Mouse (Mus musculus) neural tube, embryonic 13.5 days (tissue): ENCODE data around the gene St6galnac5. TPM values are rescaled to one million over a fixed set of nuclear protein-coding genes. Genes with fewer than 3 reads are reported as not detected.
A peak's percentile ranks its signal among the peaks of the same experiment; 100 is the strongest.

Experiments used
- ATAC-seq: fragments of 200-750 bp; cut with Nextera tagmentation; 2 replicates; pipeline ENCODE4 v1.8.0; 2017; ENCODE audit warnings: low read depth, mild to moderate bottlenecking, moderate TSS enrichment, moderate library complexity
- H3K27ac ChIP-seq: fragments of 300-500 bp; sonication (generic); replicated peaks from 2 replicates; pipeline ENCODE4 v1.5.1; 2015; ENCODE audit warnings: moderate library complexity, mild to moderate bottlenecking, inconsistent platforms
- H3K27me3 ChIP-seq: fragments of 300-500 bp; sonication (generic); 2 replicates; pipeline ENCODE4 v1.6.1; 2015; ENCODE audit warnings: mild to moderate bottlenecking, inconsistent platforms
- H3K36me3 ChIP-seq: fragments of 300-500 bp; sonication (generic); 2 replicates; pipeline ENCODE4 v1.6.1; 2015; ENCODE audit warnings: mild to moderate bottlenecking, inconsistent platforms
- H3K4me1 ChIP-seq: fragments of 300-500 bp; sonication (generic); replicated peaks from 2 replicates; pipeline ENCODE4 v1.6.1; 2015; ENCODE audit warnings: inconsistent platforms
- H3K4me2 ChIP-seq: fragments of 300-500 bp; sonication (generic); 2 replicates; pipeline ENCODE4 v1.6.1; 2015; ENCODE audit warnings: inconsistent platforms, mild to moderate bottlenecking, moderate library complexity
- H3K4me3 ChIP-seq: fragments of 300-500 bp; sonication (generic); 2 replicates; pipeline ENCODE4 v1.5.1; 2015; ENCODE audit warnings: mild to moderate bottlenecking, inconsistent platforms
- H3K9ac ChIP-seq: fragments of 300-500 bp; sonication (generic); 2 replicates; pipeline ENCODE4 v1.6.1; 2015; ENCODE audit warnings: moderate library complexity, mild to moderate bottlenecking, inconsistent platforms
- H3K9me3 ChIP-seq: fragments of 300-500 bp; sonication (generic); 2 replicates; pipeline ENCODE4 v1.6.1; 2016; ENCODE audit warnings: inconsistent platforms
- WGBS: fragments of 180-500 bp; shearing (Covaris S2); methylation state at CpG from one replicate; pipeline ENCODE4 v1.1.7; 2015; 5-methylcytosine and 5-hydroxymethylcytosine counted together
- polyA plus RNA-seq: library from polyadenylated mRNA; unstranded; fragments of >200 nt; fragmentation: Nextera tagmentation; extraction: Ambion mirVana; gene quantifications from 2 replicates; pipeline ENCODE4 v1.2.1, GENCODE M21; 2015

St6galnac5 gene
- polyA plus RNA-seq, 1 experiment from 2014 or later: 11.0 TPM

DNA sequence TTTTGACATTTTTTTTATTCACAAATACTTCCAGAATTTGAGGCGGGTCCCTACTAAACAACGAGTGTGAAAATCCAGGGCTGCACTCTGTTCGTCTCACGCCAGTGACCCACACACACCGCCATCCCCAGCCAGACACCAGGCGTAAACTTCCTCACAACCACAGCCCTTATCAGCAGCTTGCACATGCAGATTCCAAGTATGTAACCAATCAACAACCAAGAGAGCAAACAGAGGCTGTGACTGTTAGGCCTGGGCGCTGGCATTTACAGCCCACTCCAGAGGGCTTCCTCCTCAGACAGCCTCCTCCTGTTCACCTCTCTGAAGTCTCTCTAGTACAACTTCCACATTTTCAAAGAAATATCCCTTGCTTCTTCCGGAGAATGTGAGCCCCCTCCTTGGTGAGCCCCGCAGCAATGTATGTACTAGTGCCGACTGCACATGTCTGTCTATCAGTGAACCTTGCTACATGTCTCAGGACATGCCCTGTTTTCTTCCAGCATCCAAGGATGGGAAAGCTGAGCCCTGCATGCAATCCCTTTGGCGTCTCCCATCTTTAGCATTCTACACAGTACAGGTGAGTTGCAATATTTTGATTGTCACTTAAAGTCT, 2.5 kb downstream of the St6galnac5 start:
- Histone ChIP-seq H3K4me2 (peak overlapping the region; percentile 74), H3K27me3 (peaks cover 32% of the 10 kb centered on the region), H3K4me3 (peak overlapping the region; percentile 54), H3K9ac (peak overlapping the region; percentile 76), H3K9me3 (no peaks in the 10 kb centered on the region), H3K4me1 (peaks cover 43% of the 10 kb centered on the region), H3K27ac (no peak overlapping the region), H3K36me3 (no peaks in the 10 kb centered on the region)
- 76% methylated on average over 11 of the region's 11 CpGs for WGBS
- no peak for ATAC-seq

DNA sequence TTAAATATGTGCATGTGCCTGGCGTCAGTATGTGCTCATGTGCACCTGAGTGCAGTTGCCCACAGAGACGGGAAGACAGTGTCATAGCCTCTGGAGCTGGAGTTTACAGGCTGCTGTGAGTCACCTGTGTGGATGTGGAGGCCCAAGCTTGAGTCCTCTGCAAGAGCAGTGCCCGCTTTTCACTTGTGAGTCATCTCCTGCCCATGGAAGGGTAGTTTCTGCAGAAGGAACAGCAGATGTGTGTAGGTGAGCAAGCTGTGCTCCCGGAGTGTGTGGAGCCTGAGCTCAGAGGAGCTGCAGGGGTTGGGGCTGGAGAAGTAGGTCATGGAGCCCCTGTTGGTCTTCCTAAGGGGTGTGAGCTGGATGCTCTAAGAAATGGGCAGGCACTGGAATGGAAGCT, 10.7 kb downstream of the St6galnac5 start:
- Histone ChIP-seq H3K27me3 (no peaks in the 10 kb centered on the region), H3K4me1 (peaks cover 8% of the 10 kb centered on the region), H3K9ac (no peak overlapping the region), H3K4me2 (no peak overlapping the region), H3K36me3 (no peaks in the 10 kb centered on the region), H3K4me3 (no peak overlapping the region), H3K27ac (no peak overlapping the region), H3K9me3 (no peaks in the 10 kb centered on the region)
- no peak for ATAC-seq
- 87% methylated on average over 4 of the region's 4 CpGs for WGBS

GRCm38 (mm10) chr3:152969774-152970347, 12.2 kb downstream of the St6galnac5 start:
- no peak overlapping the region for H3K4me3 ChIP-seq
- peaks cover 3% of the 10 kb centered on the region; the same call in 1 of the 2 replicates for H3K36me3 ChIP-seq
- no peak overlapping the region for H3K27ac ChIP-seq
- no peak overlapping the region for H3K4me2 ChIP-seq
- no peaks in the 10 kb centered on the region for H3K9me3 ChIP-seq
- no peak overlapping the region for H3K9ac ChIP-seq
- H3K4me1 ChIP-seq: peaks cover 8% of the 10 kb centered on the region
- no peaks in the 10 kb centered on the region for H3K27me3 ChIP-seq
- WGBS: 63% methylated on average over 16 of the region's 16 CpGs
- ATAC-seq: no peak

GRCm38 (mm10) chr3:152961855-152962376, 20.1 kb downstream of the St6galnac5 start:
- Histone ChIP-seq H3K36me3 (peaks cover 3% of the 10 kb centered on the region; the same call in 1 of the 2 replicates), H3K9ac (no peak overlapping the region), H3K4me1 (peaks cover 15% of the 10 kb centered on the region), H3K4me3 (no peak overlapping the region), H3K27ac (no peak overlapping the region), H3K9me3 (no peaks in the 10 kb centered on the region), H3K27me3 (no peaks in the 10 kb centered on the region), H3K4me2 (no peak overlapping the region)
- ATAC-seq: no peak
- 76% methylated on average over 10 of the region's 10 CpGs for WGBS

- H3K9ac ChIP-seq: no peak overlapping the region
- WGBS: 65% methylated on average over 11 of the region's 11 CpGs
- ATAC-seq: no peak
- H3K4me1 ChIP-seq: peaks cover 15% of the 10 kb centered on the region
- H3K9me3 ChIP-seq: no peaks in the 10 kb centered on the region
- no peak overlapping the region for H3K27ac ChIP-seq
- H3K4me3 ChIP-seq: no peak overlapping the region
- H3K27me3 ChIP-seq: no peaks in the 10 kb centered on the region
- no peak overlapping the region for H3K4me2 ChIP-seq
- H3K36me3 ChIP-seq: no peaks in the 10 kb centered on the region
These were observed 23.5 kb downstream of the St6galnac5 start for GRCm38 (mm10) chr3:152958358-152959150.

- Histone ChIP-seq H3K27me3 (no peaks in the 10 kb centered on the region), H3K4me2 (no peak overlapping the region), H3K4me3 (no peak overlapping the region), H3K9me3 (no peaks in the 10 kb centered on the region), H3K36me3 (no peaks in the 10 kb centered on the region), H3K27ac (no peak overlapping the region), H3K9ac (no peak overlapping the region), H3K4me1 (peaks cover 15% of the 10 kb centered on the region)
- WGBS: 89% methylated on average over 4 of the region's 4 CpGs
- ATAC-seq: no peak
These were observed 25.3 kb downstream of the St6galnac5 start for GRCm38 (mm10) chr3:152956771-152957170.

DNA sequence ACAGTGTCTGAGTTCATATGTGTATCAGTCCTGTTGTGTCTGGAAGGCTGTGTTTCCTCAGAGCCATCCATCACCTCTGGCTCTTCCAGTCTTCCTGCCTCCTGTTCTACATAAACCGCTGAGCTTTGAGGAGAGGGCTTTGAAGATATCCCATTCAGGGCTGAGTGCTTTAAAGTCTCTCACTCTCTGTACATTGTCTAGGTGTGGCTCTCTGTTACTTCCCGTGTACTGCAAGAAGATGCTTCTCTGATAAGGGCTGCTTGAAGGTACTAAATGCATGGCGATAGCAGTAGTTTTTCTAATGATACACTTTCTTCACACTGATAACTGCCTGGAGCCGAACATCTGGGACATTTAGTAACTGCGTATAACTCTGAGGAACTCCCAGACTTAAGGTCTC, 26.0 kb downstream of the St6galnac5 start:
- 81% methylated on average over 5 of the region's 5 CpGs for WGBS
- no peak overlapping the region for H3K4me2 ChIP-seq
- no peak overlapping the region for H3K4me3 ChIP-seq
- H3K9ac ChIP-seq: no peak overlapping the region
- no peaks in the 10 kb centered on the region for H3K9me3 ChIP-seq
- H3K27ac ChIP-seq: no peak overlapping the region
- H3K36me3 ChIP-seq: no peaks in the 10 kb centered on the region
- H3K27me3 ChIP-seq: no peaks in the 10 kb centered on the region
- H3K4me1 ChIP-seq: peaks cover 12% of the 10 kb centered on the region
- ATAC-seq: no peak

DNA sequence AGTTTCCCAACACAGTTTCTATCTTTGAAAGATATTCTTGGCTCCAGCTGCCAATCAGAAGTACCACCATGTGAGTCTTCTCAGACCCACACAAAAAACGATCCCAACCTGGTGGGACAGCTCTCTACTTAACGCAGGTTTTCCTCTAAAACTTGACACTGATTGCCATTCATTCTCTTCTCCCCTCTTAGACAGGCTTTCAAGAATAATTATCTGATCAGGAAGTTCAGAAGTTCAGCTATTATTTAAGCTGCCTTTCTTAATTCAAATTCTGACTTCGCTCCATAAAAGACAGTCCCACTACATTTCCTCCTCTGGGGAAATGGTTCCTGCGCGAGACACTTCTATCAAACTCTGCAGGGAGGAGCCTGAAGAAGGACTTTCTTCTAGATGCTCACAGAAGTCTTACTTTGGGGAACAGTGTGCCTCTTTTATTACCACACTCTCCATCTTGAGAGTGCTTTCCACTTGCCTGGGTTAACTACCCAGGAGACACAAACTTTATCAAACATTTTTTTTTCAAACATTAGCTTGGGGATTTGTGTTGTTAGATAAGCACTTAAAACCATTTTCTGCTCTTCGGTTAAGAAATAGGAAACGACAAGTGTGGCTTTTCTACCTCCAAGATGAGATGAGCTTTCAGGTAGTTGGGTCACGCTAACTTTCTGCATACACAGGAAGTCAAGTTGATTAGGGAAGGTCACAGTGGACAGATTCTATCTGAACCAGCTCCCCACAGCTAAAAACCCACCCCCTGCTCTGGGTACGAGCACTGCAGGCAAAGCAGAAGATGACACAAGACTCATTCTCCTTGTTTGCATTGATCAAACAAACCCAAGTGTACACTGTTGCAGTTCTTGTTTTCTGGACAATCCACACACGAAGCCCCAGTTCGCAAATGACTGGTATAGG, 30.2 kb downstream of the St6galnac5 start:
- H3K9ac ChIP-seq: no peak overlapping the region
- no peak overlapping the region for H3K27ac ChIP-seq
- no peaks in the 10 kb centered on the region for H3K36me3 ChIP-seq
- no peak overlapping the region for H3K4me3 ChIP-seq
- no peaks in the 10 kb centered on the region for H3K9me3 ChIP-seq
- H3K4me2 ChIP-seq: no peak overlapping the region
- no peaks in the 10 kb centered on the region for H3K4me1 ChIP-seq
- ATAC-seq: no peak
- H3K27me3 ChIP-seq: no peaks in the 10 kb centered on the region
- 75% methylated on average over 11 of the region's 11 CpGs for WGBS

- Histone ChIP-seq H3K4me2 (no peak overlapping the region), H3K36me3 (no peaks in the 10 kb centered on the region), H3K9ac (no peak overlapping the region), H3K27ac (no peak overlapping the region), H3K4me3 (no peak overlapping the region), H3K9me3 (no peaks in the 10 kb centered on the region), H3K4me1 (no peaks in the 10 kb centered on the region), H3K27me3 (no peaks in the 10 kb centered on the region)
- 94% methylated on average over 9 of the region's 9 CpGs for WGBS
- ATAC-seq: no peak
These were observed 31.1 kb downstream of the St6galnac5 start for GRCm38 (mm10) chr3:152950914-152951313.

DNA sequence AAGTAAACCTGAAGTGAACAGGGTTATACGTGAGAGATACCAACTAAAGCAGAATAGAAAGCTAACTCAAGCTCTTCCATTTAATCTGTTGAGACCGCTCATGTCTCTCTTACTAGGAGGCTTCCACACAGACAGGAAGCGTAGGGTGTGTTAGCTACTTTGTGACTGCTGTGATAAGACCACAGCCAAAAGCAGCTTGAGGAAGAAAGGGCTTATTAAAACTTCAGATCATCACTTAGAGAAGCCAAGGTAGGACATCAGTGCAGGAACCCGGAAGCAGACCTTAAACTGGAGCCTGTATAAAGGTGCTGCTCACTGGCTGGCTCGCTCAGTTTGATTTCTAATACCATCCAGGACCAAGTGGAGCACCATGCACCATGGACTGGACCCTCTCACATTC, 31.7 kb downstream of the St6galnac5 start:
- no peak for ATAC-seq

DNA sequence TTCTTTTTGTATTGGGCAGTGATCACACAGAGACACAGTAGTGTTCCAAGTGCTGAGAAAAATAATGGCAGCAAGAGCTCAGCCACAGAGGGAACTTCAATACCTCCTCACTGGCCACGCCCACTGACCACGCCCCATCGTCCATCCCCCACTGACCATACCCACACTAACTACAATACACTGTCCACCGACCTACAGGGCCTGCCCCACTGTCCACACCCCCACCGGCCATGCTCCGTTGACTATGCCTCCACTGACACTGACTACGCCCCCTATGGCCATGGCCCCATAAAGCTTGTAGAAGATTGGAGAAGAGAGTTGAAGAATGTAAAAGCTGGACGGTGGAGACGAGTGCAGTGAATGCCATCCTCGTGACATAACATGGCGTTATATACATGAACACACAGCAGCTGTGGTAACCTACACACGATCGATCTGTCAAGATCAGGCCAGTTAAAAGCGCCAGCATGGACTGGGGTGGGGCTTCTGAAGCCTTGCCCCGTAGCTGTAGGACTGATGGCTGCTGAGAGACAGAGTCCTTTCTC, 32.7 kb downstream of the St6galnac5 start:
- WGBS: 91% methylated on average over 15 of the region's 15 CpGs
- Histone ChIP-seq H3K9ac (no peak overlapping the region), H3K27me3 (no peaks in the 10 kb centered on the region), H3K4me3 (no peak overlapping the region), H3K36me3 (no peaks in the 10 kb centered on the region), H3K27ac (no peak overlapping the region), H3K4me2 (no peak overlapping the region), H3K9me3 (no peaks in the 10 kb centered on the region), H3K4me1 (peaks cover 6% of the 10 kb centered on the region)
- ATAC-seq: no peak

More for the DNA sequence above, 31.7 kb downstream of the St6galnac5 start:
- H3K9ac ChIP-seq: no peak overlapping the region
- no peaks in the 10 kb centered on the region for H3K9me3 ChIP-seq
- H3K4me3 ChIP-seq: no peak overlapping the region
- no peaks in the 10 kb centered on the region for H3K36me3 ChIP-seq
- 96% methylated on average over 5 of the region's 5 CpGs for WGBS
- no peaks in the 10 kb centered on the region for H3K4me1 ChIP-seq
- H3K27me3 ChIP-seq: no peaks in the 10 kb centered on the region
- H3K27ac ChIP-seq: no peak overlapping the region
- H3K4me2 ChIP-seq: no peak overlapping the region
